Mouse (Mus musculus) midbrain, embryonic 12.5 days (tissue): ENCODE measurements at regions not wholly inside any gene's neighbourhood (a gene's known extent, or its start where the extent isn't known, plus 50 kb on each side); places are given as distances from the start of the nearest gene placed in this dataset.

Experiments used
- ATAC-seq: fragments of 200-750 bp; cut with Nextera tagmentation; 2 replicates; pipeline ENCODE4 v1.8.0; 2017; ENCODE audit warnings: low read depth, moderate TSS enrichment, moderate library complexity; ENCODE audit not compliant: low FRiP score
- H3K27ac ChIP-seq: fragments of 300-500 bp; sonication (generic); replicated peaks from 2 replicates; pipeline ENCODE4 v1.5.1; 2016; ENCODE audit warnings: mild to moderate bottlenecking
- H3K27me3 ChIP-seq: fragments of 300-500 bp; sonication (generic); 2 replicates; pipeline ENCODE4 v1.6.1; 2016; ENCODE audit warnings: mild to moderate bottlenecking
- H3K36me3 ChIP-seq: fragments of 300-500 bp; sonication (generic); 2 replicates; pipeline ENCODE4 v1.6.1; 2016
- H3K4me1 ChIP-seq: fragments of 300-500 bp; sonication (generic); 2 replicates; pipeline ENCODE4 v1.6.1; 2016
- H3K4me2 ChIP-seq: fragments of 300-500 bp; sonication (generic); replicated peaks from 2 replicates; pipeline ENCODE4 v1.6.1; 2016; ENCODE audit warnings: mild to moderate bottlenecking, moderate library complexity
- H3K4me3 ChIP-seq: fragments of 300-500 bp; sonication (generic); 2 replicates; pipeline ENCODE4 v1.5.1; 2016; ENCODE audit warnings: mild to moderate bottlenecking
- H3K9ac ChIP-seq: fragments of 300-500 bp; sonication (generic); replicated peaks from 2 replicates; pipeline ENCODE4 v1.6.1; 2016; ENCODE audit warnings: mild to moderate bottlenecking, moderate library complexity
- H3K9me3 ChIP-seq: fragments of 300-500 bp; sonication (generic); 2 replicates; pipeline ENCODE4 v1.6.1; 2016; ENCODE audit warnings: mild to moderate bottlenecking
- WGBS: fragments of 180-500 bp; shearing (Covaris S2); methylation state at CpG from one replicate; pipeline ENCODE4 v1.1.7; 2016; 5-methylcytosine and 5-hydroxymethylcytosine counted together

DNA sequence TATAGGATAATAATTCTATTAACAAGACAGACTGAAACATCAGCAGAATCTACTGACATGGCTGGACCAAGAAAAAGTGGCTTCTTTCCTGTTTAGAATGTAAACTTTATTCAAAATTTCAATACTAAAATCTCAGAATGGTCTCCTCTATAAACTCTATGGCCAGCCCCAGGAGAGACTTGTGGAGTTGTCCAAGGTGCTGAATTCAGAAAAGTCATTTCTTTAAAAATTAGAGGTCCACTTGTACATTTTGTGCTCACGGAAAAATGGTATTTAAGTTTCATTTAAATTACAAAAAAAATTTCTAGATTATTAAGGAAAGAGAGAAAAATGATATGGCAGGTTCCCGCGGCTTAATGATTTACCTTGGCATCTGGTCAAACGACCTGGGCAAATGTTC, 352.2 kb upstream of the Igbp1b start:
- no peaks in the 10 kb centered on the region for H3K36me3 ChIP-seq
- no peak overlapping the region for H3K4me2 ChIP-seq
- no peaks in the 10 kb centered on the region for H3K27me3 ChIP-seq
- H3K27ac ChIP-seq, result no peak overlapping the region
- no peak for ATAC-seq
- H3K9ac ChIP-seq, result no peak overlapping the region
- H3K4me3 ChIP-seq, result no peak overlapping the region
- no peaks in the 10 kb centered on the region for H3K4me1 ChIP-seq
- no peaks in the 10 kb centered on the region for H3K9me3 ChIP-seq
- WGBS, result 87% methylated on average over 4 of the region's 4 CpGs
